Mouse (Mus musculus): ENCODE measurements around the gene Adam1b. TPM values are rescaled to one million over a fixed set of nuclear protein-coding genes. Genes with fewer than 3 reads are reported as not detected.

Gene Adam1b
- total RNA-seq (2023), result not detected

DNA sequence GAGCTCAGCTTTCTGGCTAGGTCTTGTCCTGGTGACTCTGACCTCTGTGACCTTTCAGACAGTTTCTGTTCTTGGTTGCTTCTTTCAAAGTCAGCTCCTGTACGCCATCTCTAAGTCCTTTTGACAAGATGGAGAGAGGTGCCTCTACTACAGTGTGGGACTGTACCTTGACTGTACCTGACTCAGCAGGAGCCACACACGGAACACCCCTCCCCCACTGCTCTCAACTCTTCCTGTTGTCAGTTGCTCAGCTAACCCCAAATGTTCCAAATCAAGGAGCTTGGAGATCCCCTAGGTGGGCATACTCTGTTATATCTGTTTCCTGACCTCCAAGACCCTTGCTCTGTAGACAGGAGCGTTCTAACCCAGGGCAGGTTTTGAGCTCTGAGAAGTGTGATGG is at the start of gene Adam1b:
Gene Adam1b (minus strand): TSS at position 205 of the 400 bp plus-strand sequence.

DNA sequence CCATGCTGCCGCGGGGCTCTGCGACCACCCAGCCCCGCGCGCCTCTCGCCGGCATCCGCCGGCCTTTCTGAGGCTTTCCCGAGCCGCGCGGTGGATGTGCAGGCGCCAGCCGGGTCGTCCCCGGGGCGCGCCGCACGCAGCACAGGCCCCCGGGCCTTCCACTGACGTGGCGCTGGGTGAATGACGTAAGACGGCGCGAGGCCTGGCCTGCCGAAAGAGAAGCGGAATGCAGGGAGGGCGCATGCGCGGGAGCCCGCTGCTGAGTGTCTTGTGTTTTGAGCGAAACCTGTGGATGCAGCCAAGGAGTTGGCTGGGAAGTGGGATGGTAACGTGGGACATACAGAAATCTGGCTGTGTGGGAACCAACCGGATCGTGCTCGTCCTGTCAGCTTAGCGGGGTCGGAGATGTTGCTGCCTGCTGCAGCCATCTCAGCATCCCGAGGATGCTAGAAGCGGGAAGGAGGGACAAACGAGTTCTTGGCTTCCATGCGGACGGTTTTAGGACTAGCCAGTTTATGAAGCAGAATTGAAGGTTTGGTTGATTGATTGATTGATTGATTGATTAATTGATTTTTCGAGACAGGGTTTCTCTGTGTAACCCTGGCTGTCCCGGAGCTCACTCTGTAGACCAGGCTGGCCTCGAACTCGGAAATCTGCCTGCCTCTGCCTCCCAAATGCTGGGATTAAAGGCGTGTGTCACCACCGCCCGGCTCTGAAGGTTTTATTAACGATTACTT is 42.7 kb upstream of the Adam1b start, which contains the start of gene Mapkapk5:
Gene Mapkapk5 (minus strand): TSS at position 113 of the 737 bp plus-strand sequence.

DNA sequence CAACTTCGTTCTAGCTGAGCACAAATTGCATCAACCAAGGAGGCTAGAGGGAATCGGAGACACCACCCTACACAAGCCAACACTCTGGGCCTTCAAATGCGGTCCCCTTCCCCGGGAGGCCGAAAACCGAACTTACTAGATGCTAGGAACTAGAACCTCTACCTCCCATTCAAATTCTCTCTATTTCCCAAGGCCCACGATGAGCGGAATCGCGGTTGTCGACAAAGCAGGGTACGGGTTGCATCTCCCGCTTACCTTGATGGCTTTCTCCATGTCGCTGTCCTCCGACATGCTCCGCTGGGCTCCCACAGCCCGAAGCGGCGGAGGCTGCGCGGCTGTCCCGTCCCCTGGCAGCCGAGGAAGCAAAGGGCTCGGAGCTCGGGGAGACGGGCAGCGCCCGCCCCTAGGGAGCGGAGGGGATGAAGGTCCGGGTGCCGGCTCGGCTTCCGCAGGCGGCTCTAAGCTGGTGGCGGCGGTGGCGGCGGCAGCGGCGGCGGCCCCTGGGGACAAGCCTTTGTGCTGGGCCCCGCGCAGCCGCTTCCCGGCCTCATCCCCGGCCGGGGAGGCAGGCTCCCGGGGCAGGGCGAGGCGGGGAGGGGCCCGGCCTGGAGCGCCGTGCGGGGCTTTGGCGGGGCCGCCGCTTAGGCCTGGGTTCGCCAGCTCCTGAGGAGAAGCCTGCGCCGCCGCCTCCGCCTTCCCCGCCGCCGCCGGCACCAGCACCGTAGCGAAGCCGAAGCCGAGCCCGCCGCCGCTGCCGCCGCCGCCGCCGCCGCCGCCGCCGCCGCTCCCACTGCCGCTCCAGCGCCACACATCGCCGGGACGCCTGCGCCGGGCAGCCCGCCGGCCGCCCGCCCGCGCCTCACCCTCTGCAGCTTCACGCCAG is 41.9 kb upstream of the Adam1b start, which contains the start of the genes Adam1a and Gm42878:
Gene Adam1a (minus strand): TSS at position 573 of the 883 bp plus-strand sequence.
Gene Gm42878 (minus strand): TSS at position 573 of the 883 bp plus-strand sequence.

DNA sequence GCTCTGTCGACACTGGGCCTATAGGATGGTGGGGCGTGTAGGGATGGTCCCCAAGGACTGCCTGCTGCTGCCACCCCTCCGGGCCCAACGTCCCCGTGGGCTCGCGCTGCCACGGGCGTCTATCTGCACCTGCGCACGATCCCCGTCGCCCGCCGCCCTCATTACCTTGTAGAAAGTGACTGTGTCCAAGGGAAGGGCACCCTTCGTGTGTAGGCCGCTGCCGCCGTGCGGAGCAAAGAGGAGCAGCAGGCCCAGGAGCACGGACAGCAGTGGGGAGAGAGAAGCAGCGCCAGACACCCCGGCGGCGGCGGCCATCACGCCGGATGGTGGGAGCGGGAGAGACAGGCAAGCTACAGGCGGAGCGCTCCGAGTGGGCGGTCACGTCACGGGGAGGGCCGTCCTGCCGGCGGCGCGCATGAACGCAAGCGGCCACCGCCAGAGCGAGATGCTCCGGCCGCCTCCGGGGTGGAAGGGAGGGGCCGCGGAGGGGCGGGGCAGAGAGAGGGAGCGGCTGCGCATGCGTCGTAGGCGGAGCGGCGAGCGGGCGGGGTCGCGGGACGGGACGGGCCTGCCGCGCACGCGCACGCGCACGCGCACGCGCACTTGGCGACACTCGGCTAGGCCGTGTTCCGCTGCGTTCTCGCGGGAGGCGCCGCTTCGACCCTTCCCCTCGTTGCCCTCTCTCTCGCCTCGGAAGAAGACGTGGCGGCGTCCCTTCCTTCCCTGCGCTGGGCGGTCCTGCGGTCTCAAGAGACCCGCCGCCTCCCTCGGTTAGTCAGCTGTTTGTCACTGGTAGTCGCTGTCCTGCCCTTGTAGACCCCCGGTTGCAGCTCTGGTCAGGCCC is 51.0 kb downstream of the Adam1b start, which contains the start of gene Erp29:
Gene Erp29 (minus strand): TSS at position 481 of the 844 bp plus-strand sequence.

DNA sequence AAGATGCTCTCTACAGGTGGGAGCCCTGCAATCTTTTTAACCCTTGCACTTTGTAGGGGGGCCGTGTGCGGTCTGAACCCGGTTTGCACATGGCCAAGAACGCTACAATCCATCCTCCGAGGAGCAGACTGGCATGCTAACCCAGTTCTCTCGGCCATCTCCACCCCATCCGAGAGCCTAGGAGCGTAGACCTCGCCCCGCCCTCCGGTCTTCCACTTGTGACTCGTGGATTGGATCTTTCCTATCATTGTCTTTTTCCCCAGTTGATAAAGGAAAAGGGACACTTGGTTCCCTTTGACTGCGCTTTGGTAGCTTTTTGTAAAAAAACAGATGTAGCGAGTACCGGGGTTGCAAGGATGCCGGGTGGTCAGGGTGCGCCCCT is 51.6 kb downstream of the Adam1b start, which contains the start of gene Tmem116:
Gene Tmem116 (plus strand): TSS at position 250 of the 382 bp plus-strand sequence.

Other genes with a start within 250 kb of the Adam1b start
- 100 to 1,000 TPM; 109 to 116 TPM for gene Trafd1, start 117.8 kb downstream of the Adam1b start, total RNA-seq (2023)
- 10 to 100 TPM; 10.8 to 11.5 TPM for gene Naa25, start 105.5 kb downstream of the Adam1b start, total RNA-seq (2023)
- gene Tmem116, start 51.5 kb downstream of the Adam1b start, total RNA-seq (2023), result 1 to 10 TPM in 1 of 2 experiments, not detected in 1; 1.4 TPM
- 100 to 1,000 TPM; 155 to 159 TPM for gene Erp29, start 50.9 kb downstream of the Adam1b start, total RNA-seq (2023)
- gene Adam1a, start 42.0 kb upstream of the Adam1b start, total RNA-seq (2023), result 1 to 10 TPM; 3.3 to 4.0 TPM
- not detected for gene Gm42878, start 42.0 kb upstream of the Adam1b start, total RNA-seq (2023)
- 10 to 100 TPM; 56.8 to 62.6 TPM for gene Mapkapk5, start 42.5 kb upstream of the Adam1b start, total RNA-seq (2023)
- gene Aldh2, start 90.4 kb upstream of the Adam1b start, total RNA-seq (2023), result 100 to 1,000 TPM; 890 to 908 TPM
- gene Acad12, start 115.5 kb upstream of the Adam1b start, total RNA-seq (2023), result 1 to 10 TPM; 4.4 to 4.8 TPM
- 1 to 10 TPM; 4.3 to 6.2 TPM for gene Acad10, start 157.1 kb upstream of the Adam1b start, total RNA-seq (2023)
- gene Brap, start 157.1 kb upstream of the Adam1b start, total RNA-seq (2023), result 10 to 100 TPM; 52.0 to 57.9 TPM
- gene Atxn2, start 207.9 kb upstream of the Adam1b start, total RNA-seq (2023), result 10 to 100 TPM; 52.4 to 63.9 TPM